Mouse (Mus musculus) spleen, adult 2 months (tissue): ENCODE measurements at regions not wholly inside any gene's neighbourhood (a gene's known extent, or its start where the extent isn't known, plus 50 kb on each side); places are given as distances from the start of the nearest gene placed in this dataset.

ENCODE experiments used
- DNase-seq, 2 experiments: peaks; one replicate each; pipeline versions ENCODE4 v3.0.0 to v3.0.0-alpha.2; 2012 to 2021; ENCODE audit warnings: low spot score in 2 of 2, low read depth in 1 of 2
- H3K27ac ChIP-seq: fragments of 200-500 bp; 2 replicates; pipeline ENCODE4 v1.5.1; 2012; ENCODE audit warnings: low read length, inconsistent platforms; ENCODE audit not compliant: insufficient read depth
- H3K27me3 ChIP-seq: fragments of 200-500 bp; 2 replicates; pipeline ENCODE4 v1.6.1; 2012; ENCODE audit warnings: mild to moderate bottlenecking, moderate library complexity, low read length, inconsistent platforms; ENCODE audit not compliant: control insufficient read depth, insufficient read depth
- H3K36me3 ChIP-seq: fragments of 200-500 bp; 2 replicates; pipeline ENCODE4 v1.6.1; 2012; ENCODE audit warnings: mild to moderate bottlenecking, low read length, inconsistent platforms; ENCODE audit not compliant: control insufficient read depth, insufficient read depth
- H3K4me1 ChIP-seq: fragments of 200-500 bp; 2 replicates; pipeline ENCODE4 v1.6.1; 2011; ENCODE audit warnings: inconsistent platforms; ENCODE audit not compliant: control insufficient read depth, insufficient read depth, insufficient read length
- H3K4me3 ChIP-seq: fragments of 200-500 bp; 2 replicates; pipeline ENCODE4 v1.5.1; 2011; ENCODE audit warnings: mild to moderate bottlenecking, inconsistent platforms; ENCODE audit not compliant: insufficient read depth, insufficient read length; ENCODE audit errors: extremely low read depth
- CTCF ChIP-seq: fragments of 200-500 bp; IDR thresholded peaks from 2 replicates; pipeline ENCODE4 v1.5.1; 2011; ENCODE audit warnings: mild to moderate bottlenecking, inconsistent platforms; ENCODE audit not compliant: insufficient read depth, insufficient read length, insufficient replicate concordance; ENCODE audit errors: extremely low read depth
- POLR2A ChIP-seq: fragments of 200-500 bp; IDR thresholded peaks from 2 replicates; pipeline ENCODE4 v1.6.1; 2011; ENCODE audit warnings: low read depth, low read length, inconsistent platforms
- WGBS: fragments of 180-500 bp; shearing (Covaris S2); methylation state at CpG from one replicate; pipeline ENCODE4 v1.1.7; 2018; 5-methylcytosine and 5-hydroxymethylcytosine counted together

DNA sequence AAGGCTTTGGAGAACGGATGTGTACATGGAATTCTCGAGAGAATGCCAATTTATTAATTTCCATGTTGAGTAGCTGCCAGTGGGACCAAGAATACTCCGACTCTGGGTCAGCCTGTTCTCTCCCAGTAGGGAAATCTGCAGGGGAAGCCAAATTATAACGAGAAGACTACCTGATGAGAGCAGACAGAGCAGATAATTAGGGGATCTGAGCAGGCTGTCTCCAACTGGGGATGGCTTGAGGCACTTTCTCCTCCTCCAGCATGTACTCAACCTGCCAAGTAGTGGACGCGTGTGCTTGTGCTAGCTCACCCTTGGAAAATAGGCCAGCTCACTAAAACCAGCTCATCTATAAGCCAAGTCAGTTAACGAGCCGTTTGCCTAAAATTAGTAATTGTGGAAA, 80.5 kb upstream of the Eif4g2 start:
- WGBS: 84% methylated on average over 8 of the region's 8 CpGs
- no peaks in the 10 kb centered on the region for H3K27me3 ChIP-seq
- TF ChIP-seq CTCF: no peak
- TF ChIP-seq POLR2A: no peak
- no peaks in the 10 kb centered on the region for H3K36me3 ChIP-seq
- H3K4me3 ChIP-seq: no peak overlapping the region
- no peak overlapping the region for H3K27ac ChIP-seq
- H3K4me1 ChIP-seq: no peaks in the 10 kb centered on the region; the same call in 1 of the 2 replicates
- DNase-seq: no peak

DNA sequence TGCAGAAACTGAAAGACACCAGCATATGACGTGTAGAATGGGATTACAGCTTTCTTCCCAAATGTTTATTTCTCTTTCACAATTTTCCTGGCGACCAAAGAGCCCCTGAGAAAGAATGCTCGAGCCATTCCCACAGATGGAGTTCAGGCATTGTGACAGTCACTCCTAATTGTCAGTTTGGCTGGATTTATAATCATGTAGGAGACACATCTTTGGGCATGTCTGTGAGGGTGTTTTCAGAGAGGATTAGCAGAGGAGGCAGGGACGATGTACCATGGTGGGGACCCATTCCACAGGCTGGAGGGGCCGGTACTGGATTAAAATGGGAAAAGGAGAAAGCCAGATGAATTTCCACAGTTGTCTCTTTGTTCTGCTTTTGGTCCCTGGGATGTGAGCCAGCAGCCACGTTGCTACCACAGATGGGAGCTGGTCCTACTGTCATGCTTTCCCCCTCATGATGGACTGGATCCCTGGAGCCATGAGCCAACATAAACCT, 76.0 kb upstream of the Eif4g2 start:
- TF ChIP-seq CTCF (no peak), POLR2A (no peak)
- Histone ChIP-seq H3K4me1 (no peaks in the 10 kb centered on the region; the same call in 1 of the 2 replicates), H3K36me3 (no peaks in the 10 kb centered on the region), H3K27ac (no peak overlapping the region), H3K27me3 (no peaks in the 10 kb centered on the region), H3K4me3 (no peak overlapping the region)
- no peak for DNase-seq
- WGBS: 76% methylated on average over 6 of the region's 6 CpGs

DNA sequence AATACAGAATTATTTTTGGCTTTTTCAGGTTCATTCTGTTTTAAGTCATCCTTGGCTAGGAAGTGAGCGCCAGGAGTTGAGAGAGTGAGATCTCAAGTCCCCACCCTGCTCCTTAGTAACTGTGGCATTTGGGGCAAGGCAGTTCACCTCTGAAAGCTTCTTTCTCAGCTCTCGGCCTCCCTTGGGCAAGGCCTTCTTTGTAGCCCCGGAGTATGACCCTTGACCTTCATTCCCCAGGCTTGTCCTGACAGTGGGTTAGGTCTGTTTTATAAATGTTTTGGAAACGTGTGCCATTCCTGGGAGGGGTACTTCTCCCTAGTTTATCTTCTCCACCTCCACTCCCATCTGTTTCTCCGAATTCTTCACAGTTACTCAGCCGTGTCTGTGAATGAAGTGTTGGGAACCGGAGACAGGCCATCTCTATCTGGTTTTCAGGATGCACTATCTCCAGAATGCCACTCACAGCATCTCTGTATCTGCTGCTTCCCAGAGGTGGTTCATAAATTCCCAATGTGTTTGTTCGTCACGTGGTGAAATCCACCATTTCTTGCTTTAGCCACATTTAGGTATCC, 75.0 kb upstream of the Eif4g2 start:
- Histone ChIP-seq H3K27me3 (no peaks in the 10 kb centered on the region), H3K27ac (no peak overlapping the region), H3K4me1 (no peaks in the 10 kb centered on the region; the same call in 1 of the 2 replicates), H3K4me3 (no peak overlapping the region), H3K36me3 (no peaks in the 10 kb centered on the region)
- TF ChIP-seq CTCF (no peak), POLR2A (no peak)
- no peak for DNase-seq
- WGBS: 89% methylated on average over 9 of the region's 9 CpGs

DNA sequence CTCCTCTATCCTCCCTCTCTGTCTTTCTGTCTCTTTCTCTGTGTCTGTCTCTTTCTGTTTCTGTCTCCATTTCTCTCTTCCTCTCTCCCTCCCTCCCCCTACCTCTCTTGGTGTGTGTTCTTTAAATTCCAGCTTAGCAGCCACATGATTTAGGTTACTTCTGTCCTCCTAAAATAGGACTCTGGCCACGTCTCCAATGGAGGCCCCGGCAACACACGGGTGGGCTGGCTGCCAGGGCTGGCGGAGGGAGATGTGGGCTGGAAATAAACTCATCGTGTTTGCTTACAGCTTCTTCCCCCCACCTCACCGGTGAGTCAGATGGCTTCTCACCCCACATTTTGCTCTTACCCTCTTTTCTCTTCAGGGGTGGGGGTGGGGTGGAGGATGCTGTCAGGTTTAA, 74.5 kb upstream of the Eif4g2 start:
- H3K36me3 ChIP-seq: no peaks in the 10 kb centered on the region

DNA sequence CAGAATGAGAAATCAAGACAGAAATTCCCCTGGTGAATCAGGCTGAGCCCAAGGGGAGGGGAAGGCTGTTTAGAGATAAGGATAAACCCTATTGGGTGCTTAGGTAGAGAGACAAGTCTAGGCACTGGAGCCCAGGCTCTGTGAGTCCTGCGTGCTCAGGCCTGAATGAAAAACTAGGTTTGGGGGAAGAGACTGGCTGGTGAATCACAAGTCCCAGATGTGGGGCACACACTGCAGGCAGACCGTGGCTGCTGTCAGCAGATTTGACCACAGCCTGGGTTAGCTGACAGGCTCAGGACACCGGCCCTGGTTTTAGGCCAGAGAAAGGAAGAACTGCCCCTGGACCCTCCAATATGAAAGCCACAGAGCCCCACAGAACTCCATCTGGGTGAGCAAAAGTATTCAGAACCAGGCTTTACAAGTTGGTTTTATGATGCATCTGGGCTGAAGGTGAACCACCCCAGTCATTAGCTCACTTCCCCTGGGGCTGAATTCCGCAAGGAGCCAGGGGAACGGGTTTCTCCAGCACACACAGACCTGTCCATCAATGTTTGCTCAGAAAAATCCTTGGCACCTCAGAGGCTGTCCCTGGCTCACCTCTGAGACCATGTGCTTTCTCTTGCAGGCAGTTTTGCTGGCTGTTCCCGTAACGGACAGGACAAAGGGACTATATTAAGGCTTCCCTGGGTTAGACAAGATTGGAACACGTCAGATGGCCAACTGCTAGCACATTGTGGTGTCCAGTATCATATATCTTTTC, 73.8 kb upstream of the Eif4g2 start:
- Histone ChIP-seq H3K4me3 (no peak overlapping the region), H3K36me3 (no peaks in the 10 kb centered on the region), H3K27ac (no peak overlapping the region), H3K27me3 (no peaks in the 10 kb centered on the region), H3K4me1 (no peaks in the 10 kb centered on the region; the same call in 1 of the 2 replicates)
- TF ChIP-seq POLR2A (no peak), CTCF (no peak)
- 50% methylated on average over 8 of the region's 8 CpGs for WGBS
- DNase-seq: no peak

More for the DNA sequence above, 74.5 kb upstream of the Eif4g2 start:
- no peaks in the 10 kb centered on the region; the same call in 1 of the 2 replicates for H3K4me1 ChIP-seq
- TF ChIP-seq POLR2A (no peak), CTCF (no peak)
- DNase-seq: no peak
- no peak overlapping the region for H3K27ac ChIP-seq
- H3K4me3 ChIP-seq: no peak overlapping the region
- WGBS: 22% methylated on average over 6 of the region's 6 CpGs
- H3K27me3 ChIP-seq: no peaks in the 10 kb centered on the region

DNA sequence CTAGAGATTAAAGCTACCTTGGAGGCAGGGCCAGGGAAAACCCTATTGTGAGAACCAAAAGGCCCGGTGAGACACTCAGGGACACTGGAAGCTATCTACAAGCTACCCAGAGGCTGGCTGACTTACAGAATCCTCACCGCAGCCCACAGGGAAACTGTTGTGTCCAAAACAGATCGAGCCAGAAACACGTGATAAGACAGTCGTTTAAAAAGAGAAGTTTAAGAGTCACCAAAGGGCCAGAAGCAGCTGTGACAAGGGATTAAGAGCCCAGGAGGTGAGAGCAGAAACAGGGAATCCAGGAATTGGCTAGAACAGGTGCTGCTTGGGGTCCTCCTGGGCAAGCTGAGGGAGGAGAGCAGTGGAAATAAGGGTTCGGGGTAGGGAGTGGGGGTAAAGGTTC, 73.2 kb upstream of the Eif4g2 start:
- no peak for DNase-seq
- TF ChIP-seq POLR2A (no peak), CTCF (no peak)
- Histone ChIP-seq H3K27me3 (no peaks in the 10 kb centered on the region), H3K4me1 (no peaks in the 10 kb centered on the region; the same call in 1 of the 2 replicates), H3K36me3 (no peaks in the 10 kb centered on the region), H3K27ac (no peak overlapping the region), H3K4me3 (no peak overlapping the region)
- 45% methylated on average over 6 of the region's 6 CpGs for WGBS

DNA sequence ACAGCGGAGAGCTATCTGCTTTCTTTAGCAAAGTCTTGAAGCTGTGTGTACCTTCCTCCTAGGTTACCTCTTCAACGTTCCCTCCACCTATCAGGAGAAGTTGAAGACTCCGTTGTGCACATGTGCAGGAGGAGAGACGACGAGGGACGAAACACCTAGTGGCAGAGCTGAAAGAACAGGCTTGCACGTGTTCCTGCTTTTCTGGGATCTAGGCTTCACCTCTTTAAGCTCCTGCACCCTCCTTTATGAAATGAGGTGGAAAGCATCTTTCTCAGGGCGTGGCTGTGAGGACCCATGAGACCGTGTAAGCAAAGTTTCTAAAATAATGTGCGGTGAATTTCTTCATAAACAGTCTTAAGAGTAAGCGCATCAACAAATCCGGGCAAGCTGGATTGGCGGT, 71.4 kb upstream of the Eif4g2 start:
- no peaks in the 10 kb centered on the region for H3K36me3 ChIP-seq
- 89% methylated on average over 13 of the region's 13 CpGs for WGBS
- DNase-seq: no peak

More for the DNA sequence above, 71.4 kb upstream of the Eif4g2 start:
- H3K4me3 ChIP-seq: no peak overlapping the region
- H3K4me1 ChIP-seq: no peaks in the 10 kb centered on the region; the same call in 1 of the 2 replicates
- H3K27me3 ChIP-seq: no peaks in the 10 kb centered on the region
- TF ChIP-seq POLR2A: no peak
- TF ChIP-seq CTCF: no peak
- H3K27ac ChIP-seq: no peak overlapping the region
